Mouse (Mus musculus) kidney, adult 2 months (tissue): Measurements from ENCODE around the gene Cdc42se1. TPM values are rescaled to one million over a fixed set of nuclear protein-coding genes. Genes with fewer than 3 reads are reported as not detected.

Experiments used
- DNase-seq: peaks from one replicate; pipeline ENCODE4 v3.0.0; 2021
- H3K27ac ChIP-seq: fragments of 200-500 bp; 2 replicates; pipeline ENCODE4 v1.5.1; 2012; ENCODE audit warnings: low read depth, low read length, control low read depth, inconsistent platforms; ENCODE audit not compliant: insufficient read depth
- H3K27me3 ChIP-seq: fragments of 200-500 bp; replicated peaks from 2 replicates; pipeline ENCODE4 v1.6.1; 2012; ENCODE audit warnings: mild to moderate bottlenecking, moderate library complexity, low read length, inconsistent platforms; ENCODE audit not compliant: control insufficient read depth, insufficient read depth
- H3K36me3 ChIP-seq: fragments of 200-500 bp; 2 replicates; pipeline ENCODE4 v1.6.1; 2012; ENCODE audit warnings: mild to moderate bottlenecking, moderate library complexity, low read length, inconsistent platforms; ENCODE audit not compliant: control insufficient read depth, insufficient read depth
- H3K4me1 ChIP-seq: fragments of 200-500 bp; 2 replicates; pipeline ENCODE4 v1.6.1; 2011; ENCODE audit warnings: low read length; ENCODE audit not compliant: control insufficient read depth, insufficient read depth
- H3K4me3 ChIP-seq: fragments of 200-500 bp; 2 replicates; pipeline ENCODE4 v1.5.1; 2011; ENCODE audit warnings: mild to moderate bottlenecking, low read depth, low read length, control low read depth; ENCODE audit not compliant: insufficient read depth
- CTCF ChIP-seq: fragments of 200-500 bp; conservative IDR thresholded peaks from 2 replicates; pipeline ENCODE4 v1.5.1; 2011; ENCODE audit warnings: low read depth, mild to moderate bottlenecking, control low read depth, low read length, moderate library complexity, mixed read lengths; ENCODE audit not compliant: insufficient read depth, insufficient read length
- POLR2A ChIP-seq: fragments of 200-500 bp; IDR thresholded peaks from one replicate; pipeline ENCODE4 v1.6.1; 2011; ENCODE audit warnings: low read depth, low read length, control low read depth
- WGBS: fragments of 180-500 bp; shearing (Covaris S2); methylation state at CpG from one replicate; pipeline ENCODE4 v1.1.7; 2018; 5-methylcytosine and 5-hydroxymethylcytosine counted together
- polyA plus RNA-seq: library from polyadenylated mRNA; depleted of rRNA; stranded (reverse); fragments of >200 nt; gene quantifications from 2 replicates; pipeline ENCODE4 v1.2.3, GENCODE M21; 2012

Cdc42se1 gene
- polyA plus RNA-seq, 1 experiment = 83.7 TPM

- peak; percentile 50 for DNase-seq
- peaks cover 2% of the 10 kb centered on the region; the same call in 1 of the 2 replicates for H3K4me1 ChIP-seq
Measured at GRCm38 (mm10) chr3:95239971-95240370, 11.4 kb downstream of the Cdc42se1 start.

DNA sequence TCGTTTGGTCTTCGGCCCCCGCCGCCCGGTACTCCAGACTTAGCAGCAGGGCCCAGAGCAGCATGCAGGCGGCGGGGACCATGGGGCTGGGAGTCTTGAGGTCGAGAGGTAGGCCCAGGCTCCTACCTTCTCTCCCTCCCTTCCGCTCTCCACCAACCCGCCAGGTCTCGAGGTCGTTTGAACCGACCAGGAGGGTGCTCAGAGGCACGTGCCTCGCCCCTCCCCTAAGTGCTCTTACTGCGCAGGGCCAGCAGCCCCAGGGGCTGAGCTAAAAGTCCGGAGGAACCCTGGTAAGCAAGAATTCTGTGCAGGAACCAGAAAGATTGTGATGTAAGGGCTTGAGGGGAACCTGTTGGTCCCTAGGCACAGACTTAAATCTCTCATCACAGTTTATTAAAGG lies 12.4 kb downstream of the Cdc42se1 start:
- Histone ChIP-seq H3K36me3 (no peaks in the 10 kb centered on the region; the same call in 1 of the 2 replicates), H3K27me3 (no peaks in the 10 kb centered on the region), H3K4me3 (no peak overlapping the region), H3K4me1 (peaks cover 2% of the 10 kb centered on the region; the same call in 1 of the 2 replicates), H3K27ac (no peak overlapping the region)
- no peak for DNase-seq
- WGBS = 38% methylated on average over 17 of the region's 17 CpGs
- TF ChIP-seq POLR2A (no peak), CTCF (no peak)

More at GRCm38 (mm10) chr3:95239971-95240370, 11.4 kb downstream of the Cdc42se1 start:
- Histone ChIP-seq H3K36me3 (peaks cover 3% of the 10 kb centered on the region), H3K27me3 (no peaks in the 10 kb centered on the region), H3K4me3 (no peak overlapping the region), H3K27ac (no peak overlapping the region)
- WGBS = 72% methylated on average over 12 of the region's 12 CpGs
- TF ChIP-seq CTCF (no peak), POLR2A (peak; percentile 18)

- Histone ChIP-seq H3K4me3 (no peak within 1 kb of the TSS), H3K27me3 (no peaks in the 10 kb centered on the region), H3K27ac (no peak within 1 kb of the TSS), H3K4me1 (peaks cover 2% of the 10 kb centered on the region; the same call in 1 of the 2 replicates), H3K36me3 (no peaks in the 10 kb centered on the region)
- WGBS = 87% methylated on average over 7 of the region's 7 CpGs
- DNase-seq = no peak
- TF ChIP-seq POLR2A = no peak
- no peak for TF ChIP-seq CTCF
Measured at GRCm38 (mm10) chr3:95241498-95241897, 13.0 kb downstream of the Cdc42se1 start, which contains the start of gene Gm128. Gm128 (minus strand) TSS chr3:95241598.

GRCm38 (mm10) chr3:95243086-95243485 lies 14.6 kb downstream of the Cdc42se1 start:
- 77% methylated on average over 2 of the region's 2 CpGs for WGBS
- DNase-seq = no peak
- H3K36me3 ChIP-seq = no peaks in the 10 kb centered on the region
- H3K27ac ChIP-seq = no peak overlapping the region
- peaks cover 2% of the 10 kb centered on the region; the same call in 1 of the 2 replicates for H3K4me1 ChIP-seq
- no peaks in the 10 kb centered on the region for H3K27me3 ChIP-seq
- TF ChIP-seq POLR2A = no peak
- TF ChIP-seq CTCF = no peak
- H3K4me3 ChIP-seq = no peak overlapping the region

GRCm38 (mm10) chr3:95246465-95247231 lies 18.1 kb downstream of the Cdc42se1 start:
- DNase-seq = peak; percentile 73
- no peaks in the 10 kb centered on the region for H3K4me1 ChIP-seq
- H3K27ac ChIP-seq = no peak overlapping the region

GRCm38 (mm10) chr3:95247660-95248336 lies 19.3 kb downstream of the Cdc42se1 start:
- no peak for DNase-seq
- Histone ChIP-seq H3K27me3 (no peaks in the 10 kb centered on the region), H3K27ac (no peak overlapping the region), H3K4me1 (no peaks in the 10 kb centered on the region), H3K36me3 (no peaks in the 10 kb centered on the region), H3K4me3 (no peak overlapping the region)
- 61% methylated on average over 1 of the region's 1 CpGs for WGBS
- TF ChIP-seq CTCF (no peak), POLR2A (no peak)

More at GRCm38 (mm10) chr3:95246465-95247231, 18.1 kb downstream of the Cdc42se1 start:
- WGBS = 68% methylated on average over 5 of the region's 5 CpGs
- Histone ChIP-seq H3K27me3 (no peaks in the 10 kb centered on the region), H3K4me3 (no peak overlapping the region), H3K36me3 (no peaks in the 10 kb centered on the region)
- TF ChIP-seq POLR2A = no peak
- TF ChIP-seq CTCF = no peak

DNA sequence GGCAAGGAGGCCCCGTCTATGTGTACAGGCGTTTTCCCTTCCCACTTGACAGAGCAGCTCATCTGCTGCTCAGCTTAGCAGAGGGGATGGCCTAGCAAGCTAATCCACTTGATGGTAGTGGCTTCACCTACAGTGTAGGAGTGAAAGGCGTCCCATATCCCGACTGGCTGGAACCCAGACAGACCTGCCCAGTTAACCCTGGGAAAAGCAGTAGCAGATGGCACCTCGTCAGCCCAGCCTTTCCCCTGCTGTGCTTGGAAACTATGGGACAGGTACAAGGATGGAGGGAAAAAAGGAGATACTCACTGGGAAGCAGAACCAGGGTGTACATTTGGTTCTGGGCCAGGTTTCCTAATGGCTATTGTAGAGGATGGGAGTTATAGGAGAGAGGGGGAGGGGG lies 21.8 kb downstream of the Cdc42se1 start:
- TF ChIP-seq POLR2A = no peak
- TF ChIP-seq CTCF = no peak
- no peaks in the 10 kb centered on the region for H3K4me1 ChIP-seq
- no peak for DNase-seq
- no peaks in the 10 kb centered on the region for H3K27me3 ChIP-seq
- no peak overlapping the region for H3K4me3 ChIP-seq
- no peaks in the 10 kb centered on the region; the same call in 1 of the 2 replicates for H3K36me3 ChIP-seq
- no peak overlapping the region for H3K27ac ChIP-seq
- WGBS = 77% methylated on average over 5 of the region's 5 CpGs
